ENCODE assay signal across 11 mouse cellular contexts in the genomic region with DNA sequence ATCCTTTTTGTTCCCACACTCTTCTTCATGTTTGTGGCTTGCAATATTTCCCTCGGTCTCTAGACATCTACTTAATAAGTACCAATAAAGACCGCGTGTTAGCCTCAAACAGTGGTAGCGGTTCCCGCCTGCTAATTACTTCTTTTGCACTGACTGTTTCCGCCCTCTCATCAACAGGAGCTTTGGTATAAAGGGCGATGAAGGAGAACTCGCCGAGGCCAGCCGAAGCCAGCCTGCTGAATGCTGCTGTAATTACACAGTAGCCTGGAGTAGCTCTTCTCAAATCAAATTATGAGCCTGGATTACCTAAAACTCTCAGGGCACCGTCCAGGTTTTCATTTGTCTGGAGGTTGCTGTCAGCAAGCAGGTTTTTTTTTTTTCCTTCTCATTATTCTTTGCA.
DNase-seq lines count a peak whose midpoint lies in the region; ATAC-seq and TF ChIP-seq lines count a peak whose summit lies in the region.
"Had no signal": no experiment of that assay in that cellular context is flagged by ENCODE, and none has a peak within 500 bp of the region (broad histone marks: within the 10 kb centered on the region; RNA-seq: fewer than 3 reads in every experiment).

No protein-coding gene starts in this region.

- H3K27me3 ChIP-seq in lung, embryonic 15.5 days, result no peaks in the 10 kb centered on the region
- no peaks in the 10 kb centered on the region for H3K27me3 ChIP-seq in heart, adult 2 months (ENCODE audit: control insufficient read depth, insufficient read depth, low read length)
- H3K27me3 ChIP-seq: embryonic facial prominence, embryonic 12.5 days; heart, embryonic 15.5 days had no signal

- no peak for TF ChIP-seq CTCF in lung, adult 2 months (IDR thresholded peaks at IDR 0.05; ENCODE audit: insufficient read depth, low read length)
- TF ChIP-seq CTCF in heart, adult 2 months (IDR thresholded peaks at IDR 0.05), result no peak

- 65% methylated on average over 11 of the region's 11 CpGs for WGBS in lung, embryonic 15.5 days
- WGBS in lung, adult 2 months, result 70% methylated on average over 11 of the region's 11 CpGs
- 70% methylated on average over 11 of the region's 11 CpGs for WGBS in heart, adult 2 months

- no peak overlapping the region for H3K4me3 ChIP-seq in lung, embryonic 15.5 days
- no peak overlapping the region for H3K4me3 ChIP-seq in lung, adult 2 months (replicated peaks; ENCODE audit: extremely low read depth, low read depth, low read length)
- no peak overlapping the region for H3K4me3 ChIP-seq in heart, adult 2 months
- H3K4me3 ChIP-seq: embryonic facial prominence, embryonic 12.5 days; heart, embryonic 15.5 days had no signal

- no peak for ATAC-seq in lung, embryonic 15.5 days (ENCODE audit: borderline replicate concordance, extremely low read depth, low FRiP score, low TSS enrichment)

- H3K4me1 ChIP-seq in lung, embryonic 15.5 days, result peaks cover 4% of the 10 kb centered on the region; the same call in 1 of the 2 replicates
- no peaks in the 10 kb centered on the region for H3K4me1 ChIP-seq in lung, adult 2 months (ENCODE audit: control insufficient read depth, insufficient read depth, low read length)
- H3K4me1 ChIP-seq in heart, adult 2 months (ENCODE audit: control insufficient read depth, insufficient read depth, low read length), result no peaks in the 10 kb centered on the region
- H3K4me1 ChIP-seq: heart, embryonic 15.5 days had no signal

- no peak for TF ChIP-seq POLR2A in lung, adult 2 months (IDR thresholded peaks at IDR 0.05; ENCODE audit: borderline replicate concordance, extremely low read depth, low read depth, low read length)
- TF ChIP-seq POLR2A in heart, adult 2 months (IDR thresholded peaks at IDR 0.05; ENCODE audit: insufficient read depth, low read depth, low read length), result no peak

- no peak overlapping the region for H3K4me2 ChIP-seq in lung, embryonic 15.5 days
- H3K4me2 ChIP-seq: embryonic facial prominence, embryonic 12.5 days; heart, embryonic 15.5 days had no signal

- no peaks in the 10 kb centered on the region for H3K9me3 ChIP-seq in lung, embryonic 15.5 days
- H3K9me3 ChIP-seq: embryonic facial prominence, embryonic 12.5 days; heart, embryonic 15.5 days had no signal

- 0 out of 2 replicates have a peak overlapping the region, but pooled peaks have one; percentile 15 for H3K27ac ChIP-seq in lung, embryonic 15.5 days
- H3K27ac ChIP-seq in heart, adult 2 months, result no peak overlapping the region
- H3K27ac ChIP-seq: embryonic facial prominence, embryonic 12.5 days; heart, embryonic 15.5 days; kidney, postnatal 0 days had no signal

- DNase-seq in embryo, embryonic 10 days (ENCODE audit: low spot score), result peak; percentile 51
- no peak for DNase-seq in embryo, embryonic 9.5 days (ENCODE audit: extremely low spot score)
- no peak for DNase-seq in lung, adult 2 months
- peak; percentile 13 to 26 for DNase-seq in layer of hippocampus, adult 8-10 months (ENCODE audit: low spot score in 2 of 2)
- peak; percentile 62 for DNase-seq in retina, embryonic 14.5 days (ENCODE audit: low spot score)
- no peak for DNase-seq in heart, adult 2 months
- DNase-seq in urinary bladder, postnatal 10 days (ENCODE audit: low spot score), result no peak

- intact Hi-C loops in heart, adult 2 months (cut with DNase I), result no loop called here

- no peak for TF ChIP-seq EP300 in heart, adult 2 months (IDR thresholded peaks at IDR 0.05; ENCODE audit: insufficient read depth, low read depth, low read length)

- no peaks in the 10 kb centered on the region for H3K79me2 ChIP-seq in heart, adult 2 months (replicated peaks; ENCODE audit: control insufficient read depth, insufficient read depth, low read length)

- no peak overlapping the region for H3K9ac ChIP-seq in lung, embryonic 15.5 days
- no peak overlapping the region for H3K9ac ChIP-seq in heart, adult 2 months (ENCODE audit: low read depth, low read length)
- H3K9ac ChIP-seq: embryonic facial prominence, embryonic 12.5 days; heart, embryonic 15.5 days had no signal

- no peaks in the 10 kb centered on the region for H3K36me3 ChIP-seq in lung, embryonic 15.5 days
- no peaks in the 10 kb centered on the region for H3K36me3 ChIP-seq in heart, adult 2 months (ENCODE audit: control insufficient read depth, insufficient read depth, low read length)
- H3K36me3 ChIP-seq: embryonic facial prominence, embryonic 12.5 days; heart, embryonic 15.5 days had no signal

Comparison
In these comparisons a context has a peak if more than half of its experiments do, and no peak if none do; other contexts are left out.
1. DNase-seq: peak in embryo, embryonic 10 days (single experiment), layer of hippocampus, adult 8-10 months (2 of 2) and retina, embryonic 14.5 days (single experiment); none in embryo, embryonic 9.5 days (single experiment), lung, adult 2 months (single experiment), heart, adult 2 months (0 of 2) and urinary bladder, postnatal 10 days (single experiment).